Mouse (Mus musculus): Measurements from ENCODE around the gene Notch2.

GRCm38 (mm10) chr3:97981376-97981906 is 31.9 kb upstream of the Notch2 start:
- TF ChIP-seq POLR2A (IDR thresholded peaks at IDR 0.05; ENCODE audit: borderline replicate concordance, extremely low read depth, low read depth, low read length) (no peak), CTCF (IDR thresholded peaks at IDR 0.05; ENCODE audit: insufficient read depth, low read length) (no peak)
